Mouse (Mus musculus) MEL-GATA-1-ER (cell line): Measurements from ENCODE around the gene Galnt15.

Experiments used
- DNase-seq: peaks from one replicate; pipeline ENCODE4 v3.0.0-alpha.2; 2012; ENCODE audit warnings: low read depth; ENCODE audit errors: extremely low read depth

Galnt15 gene

DNA sequence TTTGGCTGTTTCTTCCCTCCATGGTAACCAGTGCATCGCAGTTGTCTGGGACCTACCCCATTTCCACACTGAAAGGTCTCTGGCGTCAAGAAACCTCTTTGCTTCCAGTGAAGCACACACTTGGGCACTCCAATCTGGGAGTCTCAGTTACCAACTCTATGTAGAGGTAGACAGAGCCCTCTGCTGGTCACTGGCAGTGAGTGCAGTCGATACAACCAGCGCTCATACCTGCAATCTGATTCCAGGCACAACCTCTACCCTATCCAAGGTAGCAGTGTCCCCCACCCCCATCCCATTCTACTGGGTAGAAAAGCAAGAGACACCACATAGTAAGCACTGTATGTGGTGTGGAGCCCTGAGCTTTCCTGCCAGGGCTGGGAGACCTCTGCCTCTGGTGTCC lies 3.7 kb downstream of the Galnt15 start:
- peak; percentile 26 for DNase-seq

DNA sequence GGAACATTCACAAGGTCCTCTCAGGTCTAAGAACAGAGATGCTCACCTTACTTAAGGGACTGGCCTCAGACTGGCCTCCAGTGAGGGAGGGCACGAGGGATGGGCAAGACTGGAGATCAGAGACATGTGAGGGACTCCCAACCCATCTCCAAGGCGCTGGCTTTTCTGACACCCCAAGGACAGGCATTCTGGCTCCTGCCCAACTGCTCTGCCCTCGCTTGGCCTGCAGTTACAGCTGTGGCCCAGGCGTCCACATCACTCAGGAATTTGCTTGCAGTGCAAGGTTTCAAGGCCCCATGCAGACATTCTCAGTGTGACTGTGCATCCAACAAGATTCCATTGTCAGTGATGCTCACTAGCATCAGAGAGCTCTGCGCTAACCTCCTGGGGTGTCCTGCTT lies 7.7 kb downstream of the Galnt15 start:
- DNase-seq = no peak

DNA sequence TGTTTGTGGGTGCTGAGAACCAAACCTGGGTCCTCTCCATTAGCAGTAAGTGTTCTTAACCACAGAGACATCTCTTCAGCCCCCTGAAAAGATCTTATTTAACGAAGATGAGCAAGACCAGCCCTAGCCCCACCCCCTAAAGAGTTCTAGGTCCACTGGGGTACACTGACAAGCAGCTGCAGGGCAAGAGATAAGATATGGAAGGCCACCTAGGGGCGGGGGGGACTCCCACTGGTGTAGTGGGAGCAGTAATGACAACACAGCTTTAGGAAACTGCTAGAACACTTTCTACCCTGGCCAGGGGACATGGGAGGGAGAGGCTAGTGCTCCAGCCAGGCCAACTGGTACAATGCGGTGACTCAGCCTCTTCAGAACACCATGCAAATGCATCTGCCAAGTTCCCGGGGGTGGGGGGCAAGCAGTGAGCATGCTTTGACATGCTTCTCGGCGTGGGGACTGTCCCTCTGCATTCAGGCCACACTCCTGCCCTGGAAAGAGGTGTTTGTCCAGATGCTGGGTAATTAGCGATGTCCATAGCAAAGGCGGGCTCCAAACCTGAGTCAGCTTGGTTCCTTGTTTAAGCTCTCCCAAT lies 9.0 kb downstream of the Galnt15 start:
- peak; percentile 36 for DNase-seq

DNA sequence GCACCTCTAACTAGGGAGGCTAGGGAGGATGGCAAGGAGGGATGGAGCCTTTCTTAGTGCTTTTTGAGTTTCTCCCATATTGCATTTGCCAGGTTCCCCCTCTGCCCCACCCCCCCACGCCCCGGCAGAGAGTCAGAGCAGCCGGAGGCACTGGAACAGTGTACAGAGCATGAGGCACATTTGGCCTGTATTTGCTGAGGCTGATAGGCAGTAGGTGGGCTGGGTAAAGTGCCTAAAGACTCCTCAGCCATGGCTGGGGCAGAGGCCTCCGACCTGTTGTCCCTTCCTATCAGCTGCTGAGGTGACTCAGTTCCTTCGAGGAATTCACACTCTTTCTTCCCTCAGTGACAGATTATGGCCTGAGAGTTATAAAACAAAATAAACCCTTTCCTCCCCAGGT lies 13.3 kb downstream of the Galnt15 start:
- DNase-seq = no peak

DNA sequence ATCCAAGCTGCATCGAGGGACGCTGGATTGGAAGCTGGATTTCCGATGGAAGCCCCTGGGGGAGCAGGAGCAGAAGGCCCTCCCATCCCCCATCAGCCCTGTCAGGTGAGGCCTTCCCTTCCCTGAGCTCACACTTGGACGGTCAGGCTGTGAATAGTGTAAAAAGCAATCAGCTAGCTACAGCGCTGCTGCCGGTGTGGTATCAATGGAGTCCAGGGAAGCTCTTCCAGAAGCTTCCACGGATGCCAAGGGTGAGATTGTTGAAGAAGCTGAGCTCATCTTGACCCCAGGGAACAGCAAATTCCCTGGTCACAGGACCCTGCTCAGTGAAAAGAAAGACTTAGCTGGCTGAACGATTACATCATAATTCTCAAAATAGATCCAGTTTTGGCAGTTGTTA lies 17.6 kb downstream of the Galnt15 start:
- no peak for DNase-seq

DNA sequence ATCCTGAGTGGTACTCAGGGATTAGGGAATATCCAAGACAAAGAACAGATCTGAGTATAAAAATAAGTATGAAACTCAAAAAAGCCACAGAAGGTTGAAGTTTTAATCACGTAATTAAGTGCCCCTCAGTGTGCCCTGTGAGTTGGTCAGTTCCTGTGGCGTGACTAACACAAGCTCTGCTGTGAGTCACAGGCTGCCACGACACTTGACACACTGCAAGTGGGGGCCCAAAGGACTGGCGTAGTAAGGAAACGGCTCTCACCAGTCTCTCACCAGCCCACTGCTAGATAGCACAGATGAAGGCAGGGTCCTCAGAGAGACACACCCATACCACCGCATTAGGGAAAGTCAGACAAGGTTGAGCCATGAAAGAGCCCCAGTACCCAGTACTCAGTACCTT lies 21.4 kb downstream of the Galnt15 start:
- DNase-seq = no peak

DNA sequence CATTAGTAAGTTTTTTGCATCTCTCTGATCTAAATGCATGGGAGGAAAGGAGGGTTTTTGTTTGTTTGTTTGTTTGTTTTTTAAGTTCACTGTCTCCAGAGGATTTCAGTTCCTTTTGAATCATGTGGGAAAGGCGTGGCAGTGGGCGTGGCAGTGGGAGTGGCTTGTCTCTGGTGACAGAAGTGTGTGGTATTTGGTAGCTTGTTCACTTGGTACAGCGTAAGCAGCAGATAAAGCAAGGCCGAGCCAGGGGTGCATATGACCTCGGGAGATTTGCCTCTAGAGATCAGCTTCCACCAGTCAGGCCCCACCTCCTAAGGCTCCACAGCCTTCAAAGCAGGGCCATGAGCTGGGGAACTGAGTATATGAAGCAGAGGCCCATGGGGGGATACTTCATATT lies 25.1 kb downstream of the Galnt15 start:
- no peak for DNase-seq

DNA sequence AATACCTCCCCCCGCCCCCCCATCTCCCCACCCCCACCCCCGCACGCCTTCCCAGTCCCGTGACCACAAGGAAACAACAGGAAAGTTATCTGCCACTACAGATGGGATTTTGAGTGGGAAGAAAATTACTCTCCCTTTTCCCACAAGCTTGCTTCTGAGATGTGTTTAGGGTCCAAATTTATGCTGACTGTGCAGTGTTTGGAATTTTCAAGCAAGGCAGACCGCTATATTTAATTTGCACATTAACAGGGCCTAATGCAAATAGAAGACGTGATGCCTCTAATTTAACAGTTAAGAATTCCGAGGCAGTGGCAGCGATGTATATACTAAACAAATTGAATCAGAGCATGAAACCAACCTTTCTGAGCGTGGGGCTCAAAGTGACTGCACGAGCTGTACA lies 26.0 kb downstream of the Galnt15 start:
- no peak for DNase-seq

DNA sequence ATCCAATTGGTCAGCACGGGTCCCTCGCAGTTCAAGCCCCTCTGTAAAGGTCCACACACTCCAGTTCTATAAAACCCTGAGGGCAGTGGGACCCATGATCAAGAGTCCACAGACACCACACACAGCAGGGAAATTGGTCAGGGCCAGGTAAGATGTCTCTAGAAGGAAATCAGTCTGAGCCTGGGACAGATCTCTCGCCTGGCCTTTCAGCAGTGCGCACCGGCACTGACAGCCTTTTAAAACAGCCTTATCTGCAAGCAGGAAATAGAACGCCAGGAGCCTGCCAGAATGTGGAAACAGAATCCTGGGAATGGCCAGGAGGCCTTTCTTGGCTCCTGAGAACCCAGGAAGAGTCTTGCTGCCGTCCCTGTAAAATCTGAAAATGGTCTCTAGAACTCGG lies 27.0 kb downstream of the Galnt15 start:
- no peak for DNase-seq

GRCm38 (mm10) chr14:32056675-32057074 lies 27.9 kb downstream of the Galnt15 start:
- no peak for DNase-seq

- DNase-seq = no peak
These were observed 28.9 kb downstream of the Galnt15 start for GRCm38 (mm10) chr14:32057664-32058063.

GRCm38 (mm10) chr14:32061398-32061797 lies 32.6 kb downstream of the Galnt15 start:
- no peak for DNase-seq

- no peak for DNase-seq
These were observed 44.0 kb downstream of the Galnt15 start for GRCm38 (mm10) chr14:32072807-32073206.

DNA sequence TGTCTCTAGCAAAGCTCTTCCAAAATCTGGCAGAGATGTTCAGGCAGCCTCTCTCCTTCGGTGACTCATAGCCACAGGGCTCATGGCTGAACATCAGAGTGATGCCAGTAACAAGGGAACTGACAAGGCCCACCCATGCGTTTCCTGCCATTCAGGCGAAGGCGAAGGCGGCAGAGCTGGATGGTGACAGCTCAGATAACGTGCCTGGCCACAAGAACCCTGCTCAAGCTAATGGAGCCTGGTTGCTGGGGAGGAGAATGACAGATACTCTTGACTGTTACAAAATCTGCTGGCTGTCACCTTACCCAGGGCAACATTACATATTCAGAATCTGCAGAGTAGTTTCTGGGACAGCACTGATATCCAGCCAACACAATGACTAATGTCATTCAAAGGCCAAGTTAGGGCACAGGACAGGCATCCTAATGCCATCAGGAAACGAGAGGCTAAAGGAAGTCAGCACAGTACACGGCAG lies 44.5 kb downstream of the Galnt15 start:
- peak; percentile 65 for DNase-seq

- no peak for DNase-seq
These were observed 45.1 kb downstream of the Galnt15 start for GRCm38 (mm10) chr14:32073901-32074300.

- peak; percentile 50 for DNase-seq
These were observed 48.2 kb downstream of the Galnt15 start for GRCm38 (mm10) chr14:32076896-32077575.

DNA sequence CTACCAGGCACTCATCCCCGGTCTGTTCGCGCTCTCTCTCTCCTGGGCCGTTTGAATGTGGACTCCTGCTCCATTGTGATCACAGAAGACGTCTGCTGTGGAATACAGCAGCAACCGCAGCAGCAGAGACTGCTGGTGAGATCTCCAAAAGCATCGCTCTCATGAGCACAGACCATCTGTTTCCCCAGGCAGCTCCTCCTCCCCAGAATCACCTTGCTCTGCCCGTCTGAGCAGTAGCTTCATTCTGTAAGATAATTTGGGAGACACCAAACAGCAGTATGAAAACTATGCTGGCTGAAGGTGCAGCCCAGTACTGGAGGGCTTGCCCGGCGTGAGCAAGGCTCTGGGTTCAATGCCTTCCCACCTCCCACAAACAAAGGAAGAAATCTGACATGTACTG lies 52.2 kb downstream of the Galnt15 start:
- DNase-seq = no peak

DNA sequence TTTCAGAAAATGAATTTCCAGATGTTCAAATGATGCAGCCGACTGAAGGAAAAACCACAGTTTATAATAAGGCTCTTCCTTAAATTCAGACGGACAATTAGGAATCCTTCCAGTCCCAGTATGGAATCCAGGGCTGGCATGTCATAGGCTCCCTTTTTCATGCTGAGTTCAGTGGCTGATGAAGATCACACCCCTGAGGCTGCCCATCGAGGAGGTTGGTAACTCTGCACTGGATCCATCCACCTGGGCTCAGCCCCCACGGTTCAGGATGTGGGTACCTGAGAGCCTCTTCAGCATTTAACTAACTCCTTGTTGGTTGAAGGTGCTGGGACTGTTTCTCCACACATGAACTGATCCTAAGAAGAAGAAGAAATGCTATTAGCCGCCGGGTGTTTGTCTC lies 54.1 kb downstream of the Galnt15 start:
- no peak for DNase-seq

DNA sequence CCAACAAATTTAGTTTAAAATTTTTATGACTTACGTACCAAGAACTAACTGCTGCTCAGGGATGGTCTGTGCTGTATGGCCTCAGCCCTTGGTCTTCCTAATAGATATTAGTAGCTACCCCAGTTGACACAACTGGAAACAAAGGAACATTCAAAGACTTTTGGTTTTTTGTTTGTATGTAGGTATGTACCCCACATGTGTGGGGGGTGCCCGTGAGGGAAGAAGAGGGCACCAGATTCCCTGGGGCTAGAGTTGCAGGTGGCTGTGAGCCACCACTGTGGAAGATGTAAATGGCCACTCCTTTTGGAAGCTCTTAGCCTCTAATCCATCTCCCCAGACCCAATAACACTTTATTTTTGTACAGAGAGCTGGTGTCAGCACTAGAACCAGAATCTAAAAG lies 54.7 kb downstream of the Galnt15 start:
- no peak for DNase-seq

DNA sequence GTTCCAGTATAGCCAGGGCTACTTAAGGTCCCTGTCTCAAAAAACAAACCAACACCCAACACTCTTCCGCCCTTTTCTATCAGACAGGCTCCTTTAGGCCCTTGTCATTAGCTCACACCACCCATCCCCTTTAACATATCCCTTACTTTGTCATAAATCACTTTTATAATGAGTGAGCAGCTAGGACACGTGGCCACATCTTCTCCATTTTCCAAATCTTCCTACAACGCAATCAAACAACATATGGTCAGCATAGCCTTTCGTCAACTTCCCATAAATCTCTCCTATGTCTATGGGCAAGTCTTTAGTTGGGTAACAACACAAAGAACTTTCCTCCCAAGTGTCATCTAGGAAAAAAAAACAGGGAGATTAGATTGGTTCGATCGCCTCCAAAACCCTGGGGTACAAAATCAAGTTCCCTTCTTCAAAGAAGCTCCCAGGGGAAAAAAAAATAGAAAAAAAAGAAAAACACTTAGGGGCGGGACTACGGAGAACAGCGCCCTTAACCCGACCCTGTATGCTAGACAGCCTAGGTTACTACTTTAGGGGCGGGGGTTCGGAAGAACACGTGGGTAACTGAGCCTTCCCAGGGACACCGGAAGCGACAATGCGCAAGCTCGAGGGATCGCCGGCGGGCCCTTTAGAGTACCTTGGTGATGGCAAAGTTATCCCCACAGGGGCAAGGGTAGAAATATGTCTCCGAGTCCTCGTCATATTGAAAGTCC lies 56.1 kb downstream of the Galnt15 start, which contains the start of gene Oxnad1:
Oxnad1 (plus strand) TSS at position 614 of the 725 bp plus-strand sequence.
- peak; percentile 91 for DNase-seq

DNA sequence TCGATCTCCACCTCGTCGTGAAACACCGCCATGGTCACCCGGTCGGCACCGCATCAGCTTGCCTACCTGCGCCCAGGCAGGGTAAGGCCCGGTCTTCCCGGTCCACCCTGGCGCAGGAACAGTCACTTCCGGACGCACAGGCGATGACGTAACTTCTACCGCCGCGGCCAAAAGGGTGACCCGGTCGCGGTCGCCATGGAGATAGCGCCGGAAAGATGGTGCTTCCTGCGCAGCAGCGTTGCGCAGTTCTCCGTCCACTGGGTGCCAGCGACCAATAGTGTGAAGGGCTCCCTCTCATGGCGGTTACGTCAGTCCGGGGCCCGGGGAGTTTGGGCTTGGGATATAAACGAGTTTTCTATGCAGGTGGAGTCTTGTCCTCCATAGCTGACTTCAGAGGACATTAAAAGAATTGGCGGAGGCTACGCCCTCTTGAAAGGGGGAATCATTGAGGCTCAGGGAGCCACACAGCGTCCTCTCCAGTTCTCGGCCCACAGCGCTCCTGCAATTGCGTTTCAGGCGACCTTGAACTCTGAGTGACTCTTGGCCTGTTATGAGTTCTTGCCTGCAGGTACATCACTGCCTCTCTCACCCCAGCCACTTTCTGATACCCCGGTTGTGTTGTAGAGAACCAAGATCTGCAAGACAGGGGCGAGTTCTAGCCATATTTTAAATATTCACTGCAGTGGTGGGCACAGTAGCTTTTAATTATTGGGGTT lies 56.9 kb downstream of the Galnt15 start, which contains the start of gene Dph3:
Dph3 (minus strand) TSS at position 244 of the 716 bp plus-strand sequence.
- peak; percentile 92 for DNase-seq

GRCm38 (mm10) chr14:32086226-32086625 lies 57.4 kb downstream of the Galnt15 start:
- DNase-seq = peak; percentile 73
